Mouse (Mus musculus) neural tube, embryonic 14.5 days (tissue): ENCODE results near the gene P4ha2. TPM values are rescaled to one million over a fixed set of nuclear protein-coding genes. Genes with fewer than 3 reads are reported as not detected.

ENCODE experiments used
- ATAC-seq: fragments of 200-750 bp; cut with Nextera tagmentation; 2 replicates; pipeline ENCODE4 v1.8.0; 2017; ENCODE audit warnings: low read depth, mild to moderate bottlenecking, moderate TSS enrichment, moderate library complexity
- H3K27ac ChIP-seq: fragments of 300-500 bp; sonication (generic); 2 replicates; pipeline ENCODE4 v1.5.1; 2014; ENCODE audit warnings: low read depth, mild to moderate bottlenecking, control low read depth, low read length, moderate library complexity, mixed read lengths
- H3K27me3 ChIP-seq: fragments of 300-500 bp; sonication (generic); 2 replicates; pipeline ENCODE4 v1.6.1; 2014; ENCODE audit warnings: low read length; ENCODE audit not compliant: control insufficient read depth, insufficient read depth
- H3K36me3 ChIP-seq: fragments of 300-500 bp; sonication (generic); 2 replicates; pipeline ENCODE4 v1.6.1; 2014; ENCODE audit warnings: low read length, mixed read lengths; ENCODE audit not compliant: control insufficient read depth, insufficient read depth
- H3K4me1 ChIP-seq: fragments of 300-500 bp; sonication (generic); 2 replicates; pipeline ENCODE4 v1.6.1; 2014; ENCODE audit warnings: low read length; ENCODE audit not compliant: control insufficient read depth, insufficient read depth
- H3K4me2 ChIP-seq: fragments of 300-500 bp; sonication (generic); 2 replicates; pipeline ENCODE4 v1.6.1; 2014; ENCODE audit warnings: mild to moderate bottlenecking, low read depth, low read length, control low read depth
- H3K4me3 ChIP-seq: fragments of 300-500 bp; sonication (generic); 2 replicates; pipeline ENCODE4 v1.5.1; 2014; ENCODE audit warnings: low read depth, low read length, control low read depth, mixed read lengths
- H3K9ac ChIP-seq: fragments of 300-500 bp; sonication (generic); replicated peaks from 2 replicates; pipeline ENCODE4 v1.6.1; 2014; ENCODE audit warnings: low read depth, mild to moderate bottlenecking, control low read depth, low read length, mixed read lengths
- H3K9me3 ChIP-seq: fragments of 300-500 bp; sonication (generic); 2 replicates; pipeline ENCODE4 v1.6.1; 2016; ENCODE audit warnings: low read length; ENCODE audit not compliant: control insufficient read depth
- WGBS: fragments of 180-500 bp; shearing (Covaris S2); extraction: QIAGEN DNeasy Blood & Tissue Kit; methylation state at CpG from one replicate; pipeline ENCODE4 v1.1.7; 2014; 5-methylcytosine and 5-hydroxymethylcytosine counted together
- polyA plus RNA-seq: library from polyadenylated mRNA; unstranded; fragments of >200 nt; fragmentation: Nextera tagmentation; extraction: Ambion mirVana; gene quantifications from 2 replicates; pipeline ENCODE4 v1.2.1, GENCODE M21; 2014

P4ha2 gene
- polyA plus RNA-seq, 1 experiment from 2014 or later: 10.1 TPM

GRCm38 (mm10) chr11:54093000-54093399 is 6.9 kb upstream of the P4ha2 start:
- H3K4me3 ChIP-seq: no peak overlapping the region
- ATAC-seq: no peak
- no peaks in the 10 kb centered on the region for H3K4me1 ChIP-seq
- H3K27ac ChIP-seq: no peak overlapping the region
- no peak overlapping the region for H3K9ac ChIP-seq
- H3K9me3 ChIP-seq: no peaks in the 10 kb centered on the region
- H3K36me3 ChIP-seq: no peaks in the 10 kb centered on the region
- no peak overlapping the region for H3K4me2 ChIP-seq
- 10% methylated on average over 3 of the region's 3 CpGs for WGBS
- H3K27me3 ChIP-seq: no peaks in the 10 kb centered on the region

- peak overlapping the region; percentile 59 for H3K9ac ChIP-seq
- ATAC-seq: peak; percentile 79
- peak overlapping the region; percentile 60 for H3K4me3 ChIP-seq
- no peaks in the 10 kb centered on the region for H3K9me3 ChIP-seq
- H3K4me1 ChIP-seq: peaks cover 8% of the 10 kb centered on the region; the same call in 1 of the 2 replicates
- peak overlapping the region; percentile 97 for H3K4me2 ChIP-seq
- H3K36me3 ChIP-seq: no peaks in the 10 kb centered on the region
- under 1% methylated on average over 56 of the region's 83 CpGs for WGBS
- no peak overlapping the region for H3K27ac ChIP-seq
- no peaks in the 10 kb centered on the region for H3K27me3 ChIP-seq
These were observed 1.0 kb downstream of the P4ha2 start for GRCm38 (mm10) chr11:54100692-54101591.

- Histone ChIP-seq H3K27me3 (no peaks in the 10 kb centered on the region), H3K36me3 (no peaks in the 10 kb centered on the region), H3K4me2 (peak overlapping the region; percentile 97; the same call in 1 of the 2 replicates), H3K27ac (no peak overlapping the region), H3K9me3 (no peaks in the 10 kb centered on the region), H3K9ac (peak overlapping the region; percentile 59; the same call in 1 of the 2 replicates), H3K4me1 (peaks cover 8% of the 10 kb centered on the region; the same call in 1 of the 2 replicates), H3K4me3 (peak overlapping the region; percentile 60)
- ATAC-seq: no peak
- 67% methylated on average over 9 of the region's 9 CpGs for WGBS
These were observed 1.8 kb downstream of the P4ha2 start for GRCm38 (mm10) chr11:54101701-54102100.

GRCm38 (mm10) chr11:54102706-54103449 is 3.0 kb downstream of the P4ha2 start:
- no peak for ATAC-seq
- H3K4me3 ChIP-seq: no peak overlapping the region
- WGBS: 79% methylated on average over 10 of the region's 10 CpGs

GRCm38 (mm10) chr11:54105011-54105410 is 5.1 kb downstream of the P4ha2 start:
- H3K9ac ChIP-seq: no peak overlapping the region
- no peaks in the 10 kb centered on the region for H3K36me3 ChIP-seq
- ATAC-seq: no peak
- H3K4me1 ChIP-seq: peaks cover 8% of the 10 kb centered on the region; the same call in 1 of the 2 replicates
- H3K4me3 ChIP-seq: no peak overlapping the region
- H3K4me2 ChIP-seq: no peak overlapping the region
- no peaks in the 10 kb centered on the region for H3K9me3 ChIP-seq
- WGBS: 94% methylated on average over 6 of the region's 6 CpGs
- H3K27me3 ChIP-seq: no peaks in the 10 kb centered on the region
- H3K27ac ChIP-seq: no peak overlapping the region

More at GRCm38 (mm10) chr11:54102706-54103449, 3.0 kb downstream of the P4ha2 start:
- Histone ChIP-seq H3K9ac (no peak overlapping the region), H3K9me3 (no peaks in the 10 kb centered on the region), H3K4me2 (no peak overlapping the region), H3K4me1 (peaks cover 8% of the 10 kb centered on the region; the same call in 1 of the 2 replicates), H3K36me3 (no peaks in the 10 kb centered on the region), H3K27me3 (no peaks in the 10 kb centered on the region), H3K27ac (no peak overlapping the region)

- Histone ChIP-seq H3K4me3 (no peak overlapping the region), H3K9ac (no peak overlapping the region), H3K9me3 (no peaks in the 10 kb centered on the region), H3K27ac (no peak overlapping the region; the same call in 1 of the 2 replicates), H3K36me3 (no peaks in the 10 kb centered on the region), H3K4me1 (0 out of 2 replicates have a peak, but pooled peaks cover 2% of the 10 kb centered on the region), H3K27me3 (no peaks in the 10 kb centered on the region), H3K4me2 (no peak overlapping the region)
- WGBS: 87% methylated on average over 3 of the region's 3 CpGs
- ATAC-seq: no peak
These were observed 6.8 kb downstream of the P4ha2 start for GRCm38 (mm10) chr11:54106676-54107075.

GRCm38 (mm10) chr11:54107239-54107638 is 7.3 kb downstream of the P4ha2 start:
- H3K9me3 ChIP-seq: no peaks in the 10 kb centered on the region
- H3K4me1 ChIP-seq: peaks cover 6% of the 10 kb centered on the region; the same call in 1 of the 2 replicates
- H3K9ac ChIP-seq: no peak overlapping the region
- 48% methylated on average over 7 of the region's 7 CpGs for WGBS
- no peaks in the 10 kb centered on the region for H3K36me3 ChIP-seq
- ATAC-seq: no peak
- H3K27ac ChIP-seq: no peak overlapping the region; the same call in 1 of the 2 replicates
- H3K4me2 ChIP-seq: no peak overlapping the region
- H3K4me3 ChIP-seq: no peak overlapping the region
- H3K27me3 ChIP-seq: no peaks in the 10 kb centered on the region

GRCm38 (mm10) chr11:54108131-54108530 is 8.2 kb downstream of the P4ha2 start:
- Histone ChIP-seq H3K27ac (no peak overlapping the region), H3K4me3 (no peak overlapping the region), H3K36me3 (no peaks in the 10 kb centered on the region), H3K27me3 (no peaks in the 10 kb centered on the region), H3K4me2 (no peak overlapping the region), H3K9ac (no peak overlapping the region), H3K4me1 (peaks cover 15% of the 10 kb centered on the region; the same call in 1 of the 2 replicates), H3K9me3 (no peaks in the 10 kb centered on the region)
- no peak for ATAC-seq
- WGBS: 63% methylated on average over 3 of the region's 3 CpGs
